Mouse (Mus musculus) G1E (cell line): ENCODE results near the gene Gpr15. TPM values are rescaled to one million over a fixed set of nuclear protein-coding genes. Genes with fewer than 3 reads are reported as not detected.
A peak's percentile ranks its signal among the peaks of the same experiment; 100 is the strongest.

Source experiments
- ATAC-seq: 2 replicates; pipeline ENCODE4 v1.8.0; 2016; ENCODE audit warnings: mild to moderate bottlenecking; ENCODE audit not compliant: insufficient number of reproducible peaks, poor library complexity, low FRiP score, severe bottlenecking; ENCODE audit errors: extremely low read depth
- DNase-seq: peaks from one replicate; pipeline ENCODE4 v3.0.0; 2012; ENCODE audit warnings: low spot score
- H3K27me3 ChIP-seq: 2 replicates; pipeline ENCODE4 v1.6.1; 2012; ENCODE audit warnings: mild to moderate bottlenecking, low read length, inconsistent platforms; ENCODE audit not compliant: insufficient read depth
- H3K36me3 ChIP-seq: replicated peaks from 2 replicates; pipeline ENCODE3; 2012; ENCODE audit warnings: mild to moderate bottlenecking, inconsistent platforms
- H3K4me1 ChIP-seq: 2 replicates; pipeline ENCODE4 v1.6.1; 2012; ENCODE audit warnings: low read depth, low read length, inconsistent platforms, mixed read lengths; ENCODE audit not compliant: insufficient read depth
- H3K4me3 ChIP-seq: 2 replicates; pipeline ENCODE4 v1.5.1; 2012; ENCODE audit warnings: low read depth, mild to moderate bottlenecking, inconsistent platforms, low read length, moderate library complexity, mixed read lengths
- H3K9me3 ChIP-seq: replicated peaks from 2 replicates; pipeline ENCODE4 v1.6.1; 2012; ENCODE audit warnings: inconsistent platforms
- CTCF ChIP-seq: IDR thresholded peaks from 2 replicates; pipeline ENCODE4 v1.5.1; 2012; ENCODE audit warnings: low read depth, low read length, inconsistent platforms, mixed read lengths
- GATA1 ChIP-seq: IDR thresholded peaks from 2 replicates; pipeline ENCODE4 v1.6.1; 2012; ENCODE audit warnings: borderline replicate concordance, low read length, inconsistent platforms, mixed read lengths
- GATA2 ChIP-seq: IDR thresholded peaks from 2 replicates; pipeline ENCODE4 v1.6.1; 2012; ENCODE audit warnings: low read depth, low read length, inconsistent platforms, borderline replicate concordance
- POLR2AphosphoS5 ChIP-seq: IDR thresholded peaks from 2 replicates; pipeline ENCODE4 v1.6.1; 2012; ENCODE audit warnings: low read depth, low read length, inconsistent platforms; ENCODE audit not compliant: insufficient replicate concordance
- TAL1 ChIP-seq: conservative IDR thresholded peaks from 2 replicates; pipeline ENCODE4 v1.6.1; 2012; ENCODE audit warnings: low read depth, low read length, inconsistent platforms, mixed read lengths
- polyA plus RNA-seq: library from polyadenylated mRNA; stranded (reverse); fragments of >175 nt; gene quantifications from 2 replicates; pipeline ENCODE4 v1.2.3, GENCODE M21; 2012
- total RNA-seq, 2 experiments: library from RNA; stranded (forward) in 1 of 2; stranded (reverse) in 1 of 2; fragments of 200-1000 nt in 1 of 2; fragments of >200 nt in 1 of 2; fragmentation: Nextera tagmentation in 1 of 2; gene quantifications; 2 replicates each; pipeline ENCODE4 v1.2.3; 2014 to 2017

The Gpr15 gene
- total and polyA plus RNA-seq, 3 experiments: 0.11 TPM; not detected in 2

GRCm38 (mm10) chr16:58669917-58670630, 48.8 kb downstream of the Gpr15 start, which contains the start of gene Cpox:
Gene Cpox, plus strand, starts transcription at chr16:58670292.
- peak; percentile 89 for ATAC-seq
- peak; percentile 65 for DNase-seq
- H3K4me1 ChIP-seq: peaks cover 63% of the 10 kb centered on the region
- H3K9me3 ChIP-seq: no peaks in the 10 kb centered on the region
- no peaks in the 10 kb centered on the region for H3K27me3 ChIP-seq
- TF ChIP-seq TAL1 (peak; percentile 99), POLR2AphosphoS5 (no peak), GATA2 (peak; percentile 32; the same call in 1 of the 2 replicates), CTCF (no peak)
- peak within 1 kb of the TSS; percentile 100 for H3K4me3 ChIP-seq
- peaks cover 36% of the 10 kb centered on the region for H3K36me3 ChIP-seq

GRCm38 (mm10) chr16:58669264-58669663, 49.6 kb downstream of the Gpr15 start:
- H3K27me3 ChIP-seq: no peaks in the 10 kb centered on the region
- no peak for DNase-seq
- no peaks in the 10 kb centered on the region for H3K9me3 ChIP-seq
- TF ChIP-seq GATA2 (no peak), TAL1 (peak; percentile 49; the same call in 1 of the 2 replicates), GATA1 (no peak)
- H3K4me1 ChIP-seq: peaks cover 62% of the 10 kb centered on the region
- peaks cover 28% of the 10 kb centered on the region for H3K36me3 ChIP-seq
- ATAC-seq: peak; percentile 18
- H3K4me3 ChIP-seq: peak overlapping the region; percentile 17; the same call in 1 of the 2 replicates

GRCm38 (mm10) chr16:58668586-58668985, 50.3 kb downstream of the Gpr15 start:
- Histone ChIP-seq H3K4me1 (peaks cover 60% of the 10 kb centered on the region), H3K4me3 (no peak overlapping the region; the same call in 1 of the 2 replicates)
- TF ChIP-seq GATA1: no peak
- TF ChIP-seq GATA2: no peak

More at GRCm38 (mm10) chr16:58668586-58668985, 50.3 kb downstream of the Gpr15 start:
- ATAC-seq: no peak
- DNase-seq: no peak
- Histone ChIP-seq H3K9me3 (no peaks in the 10 kb centered on the region), H3K36me3 (peaks cover 21% of the 10 kb centered on the region), H3K27me3 (no peaks in the 10 kb centered on the region)

Other genes with a start within 250 kb of the Gpr15 start
- gene St3gal6, start 194.8 kb downstream of the Gpr15 start, total RNA-seq (2014; fragmentation: Nextera tagmentation): 327 and 403 TPM in 2 replicates
- 104 and 115 TPM in 2 replicates for gene St3gal6, start 194.8 kb downstream of the Gpr15 start, total RNA-seq (2017)
- gene St3gal6, start 194.8 kb downstream of the Gpr15 start, polyA plus RNA-seq: 166 and 198 TPM in 2 replicates
- gene Gm813, start 102.1 kb downstream of the Gpr15 start, total RNA-seq (2014; fragmentation: Nextera tagmentation): not detected in 2 replicates
- 0.22 TPM in 1 of 2 replicates, not detected in the other for gene Gm813, start 102.1 kb downstream of the Gpr15 start, total RNA-seq (2017)
- not detected in 2 replicates for gene Gm813, start 102.1 kb downstream of the Gpr15 start, polyA plus RNA-seq
- gene E330017A01Rik, start 80.3 kb downstream of the Gpr15 start, total RNA-seq (2014; fragmentation: Nextera tagmentation): not detected in 2 replicates
- gene E330017A01Rik, start 80.3 kb downstream of the Gpr15 start, total RNA-seq (2017): 0.11 and 0.17 TPM in 2 replicates
- not detected in 2 replicates for gene E330017A01Rik, start 80.3 kb downstream of the Gpr15 start, polyA plus RNA-seq
- 1,587 and 1,720 TPM in 2 replicates for gene Cpox, start 48.8 kb downstream of the Gpr15 start, total RNA-seq (2014; fragmentation: Nextera tagmentation)
- gene Cpox, start 48.8 kb downstream of the Gpr15 start, total RNA-seq (2017): 291 and 297 TPM in 2 replicates
- 261 and 266 TPM in 2 replicates for gene Cpox, start 48.8 kb downstream of the Gpr15 start, polyA plus RNA-seq
- gene Cldnd1, start 8.8 kb upstream of the Gpr15 start, total RNA-seq (2014; fragmentation: Nextera tagmentation): 93.5 and 94.2 TPM in 2 replicates
- 17.4 and 18.5 TPM in 2 replicates for gene Cldnd1, start 8.8 kb upstream of the Gpr15 start, total RNA-seq (2017)
- gene Cldnd1, start 8.8 kb upstream of the Gpr15 start, polyA plus RNA-seq: 2.2 and 3.3 TPM in 2 replicates
- gene Olfr172, start 44.1 kb upstream of the Gpr15 start, total RNA-seq (2014; fragmentation: Nextera tagmentation): not detected in 2 replicates
- gene Olfr172, start 44.1 kb upstream of the Gpr15 start, total RNA-seq (2017): not detected in 2 replicates
- not detected in 2 replicates for gene Olfr172, start 44.1 kb upstream of the Gpr15 start, polyA plus RNA-seq
- not detected in 2 replicates for gene Olfr173, start 81.2 kb upstream of the Gpr15 start, total RNA-seq (2014; fragmentation: Nextera tagmentation)
- gene Olfr173, start 81.2 kb upstream of the Gpr15 start, total RNA-seq (2017): 0.06 TPM in 1 of 2 replicates, not detected in the other
- not detected in 2 replicates for gene Olfr173, start 81.2 kb upstream of the Gpr15 start, polyA plus RNA-seq
- 0.98 TPM in 1 of 2 replicates, not detected in the other for gene Olfr175-ps1, start 107.7 kb upstream of the Gpr15 start, total RNA-seq (2014; fragmentation: Nextera tagmentation)
- 0.11 and 0.46 TPM in 2 replicates for gene Olfr175-ps1, start 107.7 kb upstream of the Gpr15 start, total RNA-seq (2017)
- gene Olfr175-ps1, start 107.7 kb upstream of the Gpr15 start, polyA plus RNA-seq: not detected in 2 replicates
- not detected in 2 replicates for gene Olfr177, start 155.7 kb upstream of the Gpr15 start, total RNA-seq (2014; fragmentation: Nextera tagmentation)
- gene Olfr177, start 155.7 kb upstream of the Gpr15 start, total RNA-seq (2017): 0.12 and 0.27 TPM in 2 replicates
- not detected in 2 replicates for gene Olfr177, start 155.7 kb upstream of the Gpr15 start, polyA plus RNA-seq
- gene Olfr178, start 173.0 kb upstream of the Gpr15 start, total RNA-seq (2014; fragmentation: Nextera tagmentation): not detected in 2 replicates
- gene Olfr178, start 173.0 kb upstream of the Gpr15 start, total RNA-seq (2017): 0.27 and 0.46 TPM in 2 replicates
- not detected in 2 replicates for gene Olfr178, start 173.0 kb upstream of the Gpr15 start, polyA plus RNA-seq
- gene Olfr181, start 209.7 kb upstream of the Gpr15 start, total RNA-seq (2014; fragmentation: Nextera tagmentation): not detected in 2 replicates
- 0.16 and 0.58 TPM in 2 replicates for gene Olfr181, start 209.7 kb upstream of the Gpr15 start, total RNA-seq (2017)
- gene Olfr181, start 209.7 kb upstream of the Gpr15 start, polyA plus RNA-seq: not detected in 2 replicates
- not detected in 2 replicates for gene Olfr180, start 210.3 kb upstream of the Gpr15 start, total RNA-seq (2014; fragmentation: Nextera tagmentation)
- gene Olfr180, start 210.3 kb upstream of the Gpr15 start, total RNA-seq (2017): 0.22 TPM in 1 of 2 replicates, not detected in the other
- gene Olfr180, start 210.3 kb upstream of the Gpr15 start, polyA plus RNA-seq: not detected in 2 replicates